Comparison of ENCODE assay signal across 26 mouse cellular contexts in the genomic region with DNA sequence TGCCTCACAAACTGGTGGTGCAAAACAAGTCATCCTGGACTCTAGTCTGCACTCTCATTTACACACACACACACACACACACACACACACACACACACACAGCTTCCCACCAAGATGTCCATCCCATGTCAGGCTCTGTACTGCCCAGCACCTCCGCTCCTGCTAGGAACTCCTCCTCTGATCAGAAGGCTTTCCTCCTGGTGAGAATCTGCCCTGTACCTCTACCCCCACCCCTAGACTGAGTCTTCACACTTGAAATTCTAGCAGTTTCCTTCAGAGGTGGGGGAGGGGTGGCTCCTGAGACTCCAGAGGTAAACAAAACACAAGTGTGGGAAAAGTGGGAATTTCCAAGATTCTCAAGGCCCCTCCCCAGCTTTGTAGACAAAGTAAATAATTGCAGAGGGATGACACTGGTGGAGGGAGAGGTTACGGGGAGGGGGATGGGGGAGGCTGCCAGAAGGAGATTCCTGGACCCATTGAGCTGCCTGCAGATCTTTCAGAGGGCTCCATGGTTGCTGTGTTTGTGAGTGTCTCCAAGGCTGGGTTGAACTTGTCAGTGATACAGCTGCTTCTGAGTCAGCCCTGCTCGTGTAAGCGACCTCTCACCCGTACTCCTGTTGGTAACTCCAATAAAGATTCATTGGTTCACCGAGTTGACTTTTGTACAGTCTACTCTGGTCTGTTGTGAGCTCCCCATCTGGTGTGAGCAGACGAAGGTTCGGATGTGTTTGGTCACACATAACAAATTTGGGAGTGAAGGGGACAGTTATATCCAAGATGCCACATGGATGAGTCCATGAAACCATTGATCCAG. TPM values are rescaled to one million over a fixed set of nuclear protein-coding genes. Genes with fewer than 3 reads are reported as not detected.
A peak's percentile ranks its signal among the peaks of the same experiment; 100 is the strongest.
DNase-seq lines count a peak whose midpoint lies in the region; ATAC-seq and TF ChIP-seq lines count a peak whose summit lies in the region.
"Had no signal": no experiment of that assay in that cellular context is flagged by ENCODE, and none has a peak within 500 bp of the region (broad histone marks: within the 10 kb centered on the region; RNA-seq: fewer than 3 reads in every experiment).

No protein-coding gene starts in this region.

- no peaks in the 10 kb centered on the region for H3K9me3 ChIP-seq in lung, postnatal 0 days (ENCODE audit: low read length)
- no peaks in the 10 kb centered on the region for H3K9me3 ChIP-seq in intestine, embryonic 15.5 days
- no peaks in the 10 kb centered on the region for H3K9me3 ChIP-seq in embryonic facial prominence, embryonic 10.5 days
- H3K9me3 ChIP-seq: embryonic facial prominence, embryonic 13.5 days; forebrain, embryonic 12.5 days; G1E; hindbrain, embryonic 15.5 days; midbrain, embryonic 15.5 days; neural tube, embryonic 12.5 days had no signal

- H3K27me3 ChIP-seq in lung, postnatal 0 days (replicated peaks; ENCODE audit: insufficient read depth, low read length), result no peaks in the 10 kb centered on the region
- no peaks in the 10 kb centered on the region for H3K27me3 ChIP-seq in intestine, embryonic 15.5 days (replicated peaks)
- H3K27me3 ChIP-seq in embryonic facial prominence, embryonic 10.5 days (replicated peaks; ENCODE audit: low read depth, poor library complexity, severe bottlenecking), result no peaks in the 10 kb centered on the region
- H3K27me3 ChIP-seq: embryonic facial prominence, embryonic 13.5 days; forebrain, embryonic 12.5 days; hindbrain, embryonic 15.5 days; midbrain, embryonic 15.5 days; neural tube, embryonic 12.5 days; Patski had no signal

- peak; percentile 26; the same call in 1 of the 2 replicates for ATAC-seq in lung, postnatal 0 days
- peak; percentile 41; the same call in 1 of the 2 replicates for ATAC-seq in intestine, embryonic 15.5 days
- ATAC-seq: midbrain, embryonic 15.5 days; Patski had no signal

- H3K27ac ChIP-seq in lung, postnatal 0 days (ENCODE audit: low read length), result no peak overlapping the region
- no peak overlapping the region for H3K27ac ChIP-seq in intestine, embryonic 15.5 days
- H3K27ac ChIP-seq in embryonic facial prominence, embryonic 10.5 days (replicated peaks), result no peak overlapping the region
- H3K27ac ChIP-seq: embryonic facial prominence, embryonic 13.5 days; forebrain, embryonic 12.5 days; hindbrain, embryonic 15.5 days; midbrain, embryonic 15.5 days; neural tube, embryonic 12.5 days had no signal

- TF ChIP-seq CTCF in lung, postnatal 0 days (IDR thresholded peaks at IDR 0.05), result no peak

- H3K4me1 ChIP-seq in lung, postnatal 0 days (ENCODE audit: insufficient read depth, low read depth, low read length), result 0 out of 2 replicates have a peak, but pooled peaks cover 4% of the 10 kb centered on the region
- peaks cover 16% of the 10 kb centered on the region for H3K4me1 ChIP-seq in intestine, embryonic 15.5 days (replicated peaks)
- peaks cover 22% of the 10 kb centered on the region for H3K4me1 ChIP-seq in embryonic facial prominence, embryonic 10.5 days
- H3K4me1 ChIP-seq: neural tube, embryonic 12.5 days had no signal

- intact Hi-C loops in heart, postnatal 36 days (cut with DNase I), result no loop called here
- intact Hi-C loops in left cerebral cortex, postnatal 4 days (cut with DNase I), result no loop called here

- peak; percentile 77 for DNase-seq in heart, adult 11 months
- no peak for DNase-seq in heart, postnatal 36 days
- DNase-seq in lung, postnatal 0 days (ENCODE audit: low spot score), result no peak
- DNase-seq in lung, postnatal 25 days (ENCODE audit: low spot score), result no peak
- DNase-seq in ES-CJ7 (ENCODE audit: low read depth, low spot score), result peak; percentile 37
- no peak for DNase-seq in left cerebral cortex, postnatal 4 days
- no peak for DNase-seq in embryonic facial prominence, embryonic 10.5 days (ENCODE audit: low spot score)
- DNase-seq: adrenal gland, postnatal 14 days; cerebellum, adult 9-10 months; gastrocnemius, postnatal 36 days; kidney, adult 11 months; layer of hippocampus, adult 9-11 months; lung, postnatal 14 days; right cerebral cortex, postnatal 14 days; spleen, adult 18-20 months; thymus, postnatal 25 days had no signal

- H3K36me3 ChIP-seq in lung, postnatal 0 days (ENCODE audit: insufficient read depth, low read length), result no peaks in the 10 kb centered on the region
- no peaks in the 10 kb centered on the region for H3K36me3 ChIP-seq in intestine, embryonic 15.5 days
- H3K36me3 ChIP-seq in embryonic facial prominence, embryonic 10.5 days (replicated peaks), result no peaks in the 10 kb centered on the region
- H3K36me3 ChIP-seq: embryonic facial prominence, embryonic 13.5 days; forebrain, embryonic 12.5 days; G1E; midbrain, embryonic 15.5 days; neural tube, embryonic 12.5 days had no signal

- H3K9ac ChIP-seq in lung, postnatal 0 days (replicated peaks; ENCODE audit: low read depth), result no peak overlapping the region
- H3K9ac ChIP-seq in intestine, embryonic 15.5 days, result no peak overlapping the region
- H3K9ac ChIP-seq: embryonic facial prominence, embryonic 13.5 days; forebrain, embryonic 12.5 days; hindbrain, embryonic 15.5 days; midbrain, embryonic 15.5 days; neural tube, embryonic 12.5 days had no signal

- WGBS in lung, postnatal 0 days, result 48% methylated on average over 8 of the region's 8 CpGs
- 55% methylated on average over 8 of the region's 8 CpGs for WGBS in intestine, embryonic 15.5 days
- 78% methylated on average over 8 of the region's 8 CpGs for WGBS in embryonic facial prominence, embryonic 10.5 days

- H3K4me3 ChIP-seq in lung, postnatal 0 days (ENCODE audit: low read depth, low read length), result no peak overlapping the region
- no peak overlapping the region for H3K4me3 ChIP-seq in intestine, embryonic 15.5 days (replicated peaks)
- H3K4me3 ChIP-seq in embryonic facial prominence, embryonic 10.5 days, result no peak overlapping the region
- H3K4me3 ChIP-seq: embryonic facial prominence, embryonic 13.5 days; erythroblast, embryonic 14.5 days; forebrain, embryonic 12.5 days; hindbrain, embryonic 15.5 days; megakaryocyte, embryonic 14.5 days; midbrain, embryonic 15.5 days; neural tube, embryonic 12.5 days had no signal

- no peak overlapping the region for H3K4me2 ChIP-seq in lung, postnatal 0 days (replicated peaks; ENCODE audit: low read depth, low read length)
- no peak overlapping the region for H3K4me2 ChIP-seq in intestine, embryonic 15.5 days (replicated peaks)
- H3K4me2 ChIP-seq: embryonic facial prominence, embryonic 13.5 days; forebrain, embryonic 12.5 days; hindbrain, embryonic 15.5 days; midbrain, embryonic 15.5 days; neural tube, embryonic 12.5 days had no signal

- TF ChIP-seq EP300 in lung, postnatal 0 days (IDR thresholded peaks at IDR 0.05), result no peak

RNA-seq across cellular contexts. Expression of a gene that starts 54.3 kb away (rescaled TPM):
- total RNA-seq in heart, postnatal 36 days (2021), result 1 to 10 TPM; 1.5 to 4.4 TPM
- polyA plus RNA-seq in lung, postnatal 0 days (2015; fragmentation: Nextera tagmentation; extraction: Ambion mirVana), result 14.4 and 16.5 TPM in 2 replicates
- 25.3 and 26.1 TPM in 2 replicates for polyA plus RNA-seq in intestine, embryonic 15.5 days (2015; fragmentation: Nextera tagmentation; extraction: Ambion mirVana)
- 100 to 1,000 TPM; 366 to 388 TPM for total RNA-seq in left cerebral cortex, postnatal 4 days (2021)
- polyA plus RNA-seq in embryonic facial prominence, embryonic 10.5 days (2016; fragmentation: Nextera tagmentation; extraction: Ambion mirVana), result 7.3 and 9.0 TPM in 2 replicates
- polyA plus RNA-seq: G1E had no signal

RNA-seq across cellular contexts. Expression of a gene that starts 54.5 kb away (rescaled TPM):
- 10 to 100 TPM; 16.0 to 16.2 TPM for total RNA-seq in heart, postnatal 36 days (2021)
- polyA plus RNA-seq in lung, postnatal 0 days (2015; fragmentation: Nextera tagmentation; extraction: Ambion mirVana), result 2.7 and 2.8 TPM in 2 replicates
- 7.0 and 7.5 TPM in 2 replicates for polyA plus RNA-seq in intestine, embryonic 15.5 days (2015; fragmentation: Nextera tagmentation; extraction: Ambion mirVana)
- total RNA-seq in left cerebral cortex, postnatal 4 days (2021), result 10 to 100 TPM in 1 of 2 experiments, 1 to 10 TPM in 1; 7.8 to 11.4 TPM
- 9.6 and 10.6 TPM in 2 replicates for polyA plus RNA-seq in embryonic facial prominence, embryonic 10.5 days (2016; fragmentation: Nextera tagmentation; extraction: Ambion mirVana)

Comparison
In these comparisons a context has a peak if more than half of its experiments do, and no peak if none do; other contexts are left out.
1. DNase-seq: peak in heart, adult 11 months (single experiment) and ES-CJ7 (single experiment); none in heart, postnatal 36 days (0 of 2), lung, postnatal 0 days (single experiment), lung, postnatal 25 days (single experiment), left cerebral cortex, postnatal 4 days (single experiment) and embryonic facial prominence, embryonic 10.5 days (single experiment).